ENCODE assay signal across 18 mouse cellular contexts in the genomic region with DNA sequence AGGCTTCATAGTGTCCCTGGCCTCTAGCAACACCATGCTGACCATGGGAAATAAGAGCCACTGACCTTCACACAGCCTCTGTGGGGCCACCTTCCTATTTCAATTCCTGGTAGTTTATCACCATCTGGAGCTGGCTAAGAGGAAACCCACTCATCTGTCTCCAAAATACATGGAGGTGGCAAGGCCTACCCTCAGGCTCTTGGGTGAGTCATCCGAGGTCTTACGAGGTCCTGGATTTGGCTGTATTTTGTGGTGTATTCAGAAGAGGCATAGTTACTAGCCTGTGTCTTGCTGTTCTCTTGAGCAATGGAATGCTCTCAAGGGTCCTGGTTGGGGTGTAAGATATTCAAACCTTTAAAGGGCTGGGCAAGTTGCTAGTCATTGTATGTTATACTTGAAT.
DNase-seq lines count a peak whose midpoint lies in the region; ATAC-seq and TF ChIP-seq lines count a peak whose summit lies in the region.
"Had no signal": no experiment of that assay in that cellular context is flagged by ENCODE, and none has a peak within 500 bp of the region (broad histone marks: within the 10 kb centered on the region; RNA-seq: fewer than 3 reads in every experiment).

No protein-coding gene starts in this region.

- CTCF ChIA-PET in Patski (lab: Charles Lee) = no interaction called here

- ATAC-seq in Patski = no peak
- ATAC-seq: CD4-positive, CD25-positive, alpha-beta regulatory T cell, adult 4 months; forebrain, embryonic 13.5 days; forebrain, embryonic 15.5 days; forebrain, postnatal 0 days had no signal

- in situ Hi-C loops in Patski (cut with MboI; ENCODE audit: low pct_unique_long_range_greater_than_20kb) = loop anchor here (25.0 kb wide), 1 partner anchor 1236 kb away; no protein-coding TSS in a partner anchor

- POLR2A ChIA-PET in Patski (lab: Charles Lee) = no interaction called here

- TF ChIP-seq CTCF in Patski (IDR thresholded peaks at IDR 0.05) = no peak

- H3K27me3 ChIP-seq in Patski = no peaks in the 10 kb centered on the region
- H3K27me3 ChIP-seq: CH12.LX; embryonic facial prominence, embryonic 12.5 days; forebrain, embryonic 13.5 days; forebrain, embryonic 15.5 days had no signal

- DNase-seq in adrenal gland, adult 2 months = peak; percentile 10
- no peak for DNase-seq in adrenal gland, postnatal 4 days (ENCODE audit: low spot score in 2 of 2)
- DNase-seq in Muller cell, postnatal 12 days (ENCODE audit: inconsistent ontology term) = peak; percentile 41
- peak; percentile 22 for DNase-seq in Patski (ENCODE audit: low read depth, low spot score)
- no peak for DNase-seq in spleen, postnatal 10 days (ENCODE audit: low spot score in 2 of 2)
- DNase-seq in ovary, postnatal 10 days (ENCODE audit: low spot score) = no peak
- DNase-seq: adrenal gland, adult 8-10 months; cerebellum, adult 11 months; cerebellum, adult 18-20 months; cerebellum, adult 8-10 months; cerebellum, adult 9-11 months; cerebellum, postnatal 14 days; forebrain, postnatal 0 days had no signal

Comparison
In these comparisons a context has a peak if more than half of its experiments do, and no peak if none do; other contexts are left out.
1. DNase-seq: peak in adrenal gland, adult 2 months (single experiment), Muller cell, postnatal 12 days (single experiment) and Patski (single experiment); none in adrenal gland, postnatal 4 days (0 of 2), spleen, postnatal 10 days (0 of 2) and ovary, postnatal 10 days (single experiment).